Mouse (Mus musculus): ENCODE data around the gene Fus.
"Not testable (repeated sequence)": the region's sequence is repeated elsewhere in the genome, so short reads cannot be mapped to it uniquely, and the experiment has no call there.

Fus gene

GRCm38 (mm10) chr7:127967004-127967921 lies at the start of gene Fus:
Gene Fus, plus strand, starts transcription at chr7:127967457.
- peak; percentile 96 to 100 for DNase-seq (ENCODE audit: low spot score in 2 of 2)

GRCm38 (mm10) chr7:127918203-127918602 lies 49.1 kb upstream of the Fus start:
- peak; percentile 69 to 83 for DNase-seq (ENCODE audit: low spot score in 2 of 2)

- peak in 1 of 2 experiments; percentile 51 for DNase-seq (ENCODE audit: low spot score in 2 of 2)
Observed at GRCm38 (mm10) chr7:127919290-127919689, 48.0 kb upstream of the Fus start.

- peak in 1 of 2 experiments; percentile 49 for DNase-seq (ENCODE audit: low spot score in 2 of 2)
Observed at GRCm38 (mm10) chr7:127921516-127921915, 45.7 kb upstream of the Fus start.

GRCm38 (mm10) chr7:127922451-127923275 lies 44.6 kb upstream of the Fus start:
- no peak for DNase-seq (ENCODE audit: low spot score in 2 of 2)

- DNase-seq (ENCODE audit: low spot score in 2 of 2), result no peak
Observed at GRCm38 (mm10) chr7:127923714-127924113, 43.5 kb upstream of the Fus start.

- no peak for DNase-seq (ENCODE audit: low spot score in 2 of 2)
Observed at GRCm38 (mm10) chr7:127925252-127925651, 42.0 kb upstream of the Fus start.

GRCm38 (mm10) chr7:127926066-127926465 lies 41.2 kb upstream of the Fus start:
- no peak for DNase-seq (ENCODE audit: low spot score in 2 of 2)

- no peak for DNase-seq (ENCODE audit: low spot score in 2 of 2)
Observed at GRCm38 (mm10) chr7:127926846-127927245, 40.4 kb upstream of the Fus start.

GRCm38 (mm10) chr7:127927726-127928125 lies 39.5 kb upstream of the Fus start:
- DNase-seq (ENCODE audit: low spot score in 2 of 2), result no peak

- no peak for DNase-seq (ENCODE audit: low spot score in 2 of 2)
Observed at GRCm38 (mm10) chr7:127928596-127928995, 38.7 kb upstream of the Fus start.

- no peak for DNase-seq (ENCODE audit: low spot score in 2 of 2)
Observed at GRCm38 (mm10) chr7:127929923-127930322, 37.3 kb upstream of the Fus start, which contains the start of gene Prss8. Gene Prss8, minus strand, starts transcription at chr7:127930104.

- DNase-seq (ENCODE audit: low spot score in 2 of 2), result no peak
Observed at GRCm38 (mm10) chr7:127930636-127931035, 36.6 kb upstream of the Fus start.

- DNase-seq (ENCODE audit: low spot score in 2 of 2), result no peak
Observed at GRCm38 (mm10) chr7:127931351-127932135, 35.7 kb upstream of the Fus start.

GRCm38 (mm10) chr7:127932273-127933031 lies 34.8 kb upstream of the Fus start:
- DNase-seq (ENCODE audit: low spot score in 2 of 2), result no peak

GRCm38 (mm10) chr7:127934075-127934474 lies 33.2 kb upstream of the Fus start:
- no peak for DNase-seq (ENCODE audit: low spot score in 2 of 2)

GRCm38 (mm10) chr7:127935028-127935722 lies 32.1 kb upstream of the Fus start:
- peak; percentile 96 to 98 for DNase-seq (ENCODE audit: low spot score in 2 of 2)

- DNase-seq (ENCODE audit: low spot score in 2 of 2), result no peak
Observed at GRCm38 (mm10) chr7:127935748-127936159, 31.5 kb upstream of the Fus start.

GRCm38 (mm10) chr7:127936216-127936884 lies 30.9 kb upstream of the Fus start:
- DNase-seq (ENCODE audit: low spot score in 2 of 2), result no peak

- not testable (repeated sequence) for DNase-seq (ENCODE audit: low spot score in 2 of 2)
Observed at GRCm38 (mm10) chr7:127942097-127942496, 25.2 kb upstream of the Fus start.

All from spleen, postnatal 4 days (tissue).